Mouse (Mus musculus): ENCODE results near the gene Fignl1. TPM values are rescaled to one million over a fixed set of nuclear protein-coding genes. Genes with fewer than 3 reads are reported as not detected.

Fignl1 gene
- polyA plus RNA-seq, 1 experiment from 2014 or later, result 61.7 TPM

DNA sequence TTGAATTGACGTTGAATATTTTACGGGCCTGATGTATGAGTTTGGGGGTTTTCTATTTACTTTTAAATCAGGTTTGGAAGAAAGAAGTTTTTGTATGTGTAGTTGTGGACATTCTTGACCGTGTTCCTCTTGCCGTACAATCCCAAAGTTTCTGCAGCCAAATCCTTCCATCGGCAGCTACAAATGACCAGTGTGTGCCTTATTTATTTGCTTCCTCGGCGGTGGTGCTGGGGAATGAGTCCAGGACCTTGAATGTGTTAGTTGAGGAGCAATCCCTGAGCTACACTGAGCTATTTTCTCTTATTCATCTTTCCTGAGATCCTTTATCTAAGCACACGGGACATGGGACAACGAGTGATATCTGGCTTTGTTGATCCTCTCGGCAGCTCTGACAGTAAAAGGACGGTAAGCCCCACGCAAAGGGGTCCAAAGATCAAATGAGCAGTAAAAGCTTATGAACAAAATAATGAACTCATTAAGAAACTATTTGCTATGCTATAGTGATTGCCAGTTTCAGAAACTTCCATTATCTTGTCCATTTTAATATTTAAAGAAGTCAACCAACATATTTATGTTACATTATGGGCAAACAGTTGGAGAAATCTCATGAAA lies 22.2 kb upstream of the Fignl1 start:
- no peaks in the 10 kb centered on the region for H3K36me3 ChIP-seq (ENCODE audit: control insufficient read depth, insufficient read depth, low read length)
- 13% methylated on average over 12 of the region's 12 CpGs for WGBS
- no peak for DNase-seq (ENCODE audit: low spot score)
- peaks cover 61% of the 10 kb centered on the region for H3K4me1 ChIP-seq (replicated peaks; ENCODE audit: control insufficient read depth, insufficient read depth, low read length)
- H3K9me3 ChIP-seq (ENCODE audit: control insufficient read depth, low read length), result no peaks in the 10 kb centered on the region
- ATAC-seq (replicated peaks; ENCODE audit: low FRiP score, low TSS enrichment, low read depth), result no peak
- H3K4me2 ChIP-seq (ENCODE audit: low read length), result 0 out of 2 replicates have a peak overlapping the region, but pooled peaks have one; percentile 0
- H3K9ac ChIP-seq (ENCODE audit: low read length), result peak overlapping the region; percentile 16; the same call in 1 of the 2 replicates
- no peak overlapping the region for H3K4me3 ChIP-seq (ENCODE audit: low read depth, low read length)
- no peaks in the 10 kb centered on the region for H3K27me3 ChIP-seq (replicated peaks; ENCODE audit: control insufficient read depth, insufficient read depth, low read length)
- peak overlapping the region; percentile 88 for H3K27ac ChIP-seq (ENCODE audit: low read depth)

DNA sequence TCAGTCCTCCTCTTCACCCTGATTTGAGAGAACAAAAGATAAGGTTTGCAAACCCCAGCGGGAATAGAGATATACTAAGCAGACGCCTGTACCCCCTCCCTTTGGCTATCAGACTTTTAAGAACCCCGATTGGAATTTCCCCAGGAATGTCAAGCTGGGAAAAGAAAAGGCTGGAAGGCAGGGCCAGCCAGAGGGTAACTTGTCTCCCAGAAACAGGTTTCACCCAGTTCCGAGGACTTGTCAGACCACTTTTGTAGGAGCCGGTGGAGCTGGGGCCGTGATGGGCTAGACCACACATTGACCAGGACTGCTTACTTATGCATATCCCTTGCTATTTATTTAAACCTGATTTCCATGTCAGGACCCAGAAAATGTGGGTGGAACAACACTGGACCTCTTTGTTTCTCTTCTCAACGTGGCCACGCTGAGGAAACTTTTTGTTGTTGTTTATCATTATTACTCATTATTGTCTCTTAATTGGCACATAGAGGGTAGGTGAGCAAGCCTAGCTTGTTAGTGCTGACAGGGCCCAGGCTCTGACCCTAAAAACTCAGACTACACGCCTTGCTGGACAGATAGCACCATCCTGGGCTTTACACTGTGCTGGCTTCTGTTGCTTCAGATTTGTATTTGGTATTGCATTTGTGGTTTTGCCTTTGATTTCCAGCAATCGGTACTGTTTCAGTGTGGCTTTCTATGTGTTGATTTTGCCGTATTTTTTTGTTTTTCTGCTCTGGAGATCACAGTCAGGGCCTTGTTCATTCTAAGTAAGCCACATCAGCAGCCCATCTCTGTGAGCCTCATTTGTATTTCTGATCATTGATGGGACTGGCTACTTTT lies 20.6 kb upstream of the Fignl1 start:
- peaks cover 64% of the 10 kb centered on the region for H3K4me1 ChIP-seq (replicated peaks; ENCODE audit: control insufficient read depth, insufficient read depth, low read length)
- DNase-seq (ENCODE audit: low spot score) (peak; percentile 69), ATAC-seq (replicated peaks; ENCODE audit: low FRiP score, low TSS enrichment, low read depth) (peak; percentile 73)
- H3K27ac ChIP-seq (ENCODE audit: low read depth), result peak overlapping the region; percentile 88
- no peaks in the 10 kb centered on the region for H3K9me3 ChIP-seq (ENCODE audit: control insufficient read depth, low read length)
- no peak overlapping the region for H3K4me3 ChIP-seq (ENCODE audit: low read depth, low read length)
- no peaks in the 10 kb centered on the region for H3K27me3 ChIP-seq (replicated peaks; ENCODE audit: control insufficient read depth, insufficient read depth, low read length)
- H3K4me2 ChIP-seq (ENCODE audit: low read length), result peak overlapping the region; percentile 28
- WGBS, result 27% methylated on average over 11 of the region's 11 CpGs
- no peaks in the 10 kb centered on the region for H3K36me3 ChIP-seq (ENCODE audit: control insufficient read depth, insufficient read depth, low read length)
- H3K9ac ChIP-seq (ENCODE audit: low read length), result 0 out of 2 replicates have a peak overlapping the region, but pooled peaks have one; percentile 13

DNA sequence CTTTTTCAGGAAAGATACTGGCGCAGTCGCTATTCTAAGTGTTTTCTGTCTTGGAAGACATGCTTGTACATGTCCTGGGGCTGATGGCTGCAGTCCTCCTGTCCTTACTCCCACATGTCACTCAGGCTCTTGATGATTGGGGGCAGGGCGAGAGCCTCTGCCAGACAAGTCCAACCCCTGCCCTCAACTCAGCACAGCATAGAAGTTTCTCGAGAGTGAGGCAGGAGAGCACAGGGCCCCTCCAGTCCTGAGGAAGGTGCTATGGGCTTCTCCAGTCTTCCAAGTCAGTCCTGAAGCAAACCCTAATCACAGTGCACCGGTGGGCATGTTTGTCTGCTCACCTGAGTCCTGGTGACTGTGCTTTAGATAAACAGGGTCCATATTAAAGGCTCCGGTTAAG lies 20.0 kb upstream of the Fignl1 start:
- Histone ChIP-seq H3K36me3 (ENCODE audit: control insufficient read depth, insufficient read depth, low read length) (no peaks in the 10 kb centered on the region), H3K27ac (ENCODE audit: low read depth) (peak overlapping the region; percentile 88), H3K4me2 (ENCODE audit: low read length) (peak overlapping the region; percentile 28), H3K9ac (ENCODE audit: low read length) (0 out of 2 replicates have a peak overlapping the region, but pooled peaks have one; percentile 13), H3K4me3 (ENCODE audit: low read depth, low read length) (no peak overlapping the region), H3K9me3 (ENCODE audit: control insufficient read depth, low read length) (no peaks in the 10 kb centered on the region), H3K27me3 (replicated peaks; ENCODE audit: control insufficient read depth, insufficient read depth, low read length) (no peaks in the 10 kb centered on the region), H3K4me1 (replicated peaks; ENCODE audit: control insufficient read depth, insufficient read depth, low read length) (peaks cover 70% of the 10 kb centered on the region)
- ATAC-seq (replicated peaks; ENCODE audit: low FRiP score, low TSS enrichment, low read depth) (peak; percentile 33), DNase-seq (ENCODE audit: low spot score) (no peak)
- 19% methylated on average over 6 of the region's 6 CpGs for WGBS

GRCm38 (mm10) chr11:11828251-11828650 lies 19.5 kb upstream of the Fignl1 start:
- WGBS, result 51% methylated on average over 5 of the region's 5 CpGs
- H3K4me3 ChIP-seq (ENCODE audit: low read depth, low read length), result no peak overlapping the region
- peaks cover 70% of the 10 kb centered on the region for H3K4me1 ChIP-seq (replicated peaks; ENCODE audit: control insufficient read depth, insufficient read depth, low read length)
- DNase-seq (ENCODE audit: low spot score), result no peak
- peak overlapping the region; percentile 88 for H3K27ac ChIP-seq (ENCODE audit: low read depth)
- peak overlapping the region; percentile 28; the same call in 1 of the 2 replicates for H3K4me2 ChIP-seq (ENCODE audit: low read length)
- no peaks in the 10 kb centered on the region for H3K36me3 ChIP-seq (ENCODE audit: control insufficient read depth, insufficient read depth, low read length)
- H3K9me3 ChIP-seq (ENCODE audit: control insufficient read depth, low read length), result no peaks in the 10 kb centered on the region
- H3K9ac ChIP-seq (ENCODE audit: low read length), result no peak overlapping the region
- no peaks in the 10 kb centered on the region for H3K27me3 ChIP-seq (replicated peaks; ENCODE audit: control insufficient read depth, insufficient read depth, low read length)
- ATAC-seq (replicated peaks; ENCODE audit: low FRiP score, low TSS enrichment, low read depth), result peak; percentile 14; the same call in 1 of the 2 replicates

DNA sequence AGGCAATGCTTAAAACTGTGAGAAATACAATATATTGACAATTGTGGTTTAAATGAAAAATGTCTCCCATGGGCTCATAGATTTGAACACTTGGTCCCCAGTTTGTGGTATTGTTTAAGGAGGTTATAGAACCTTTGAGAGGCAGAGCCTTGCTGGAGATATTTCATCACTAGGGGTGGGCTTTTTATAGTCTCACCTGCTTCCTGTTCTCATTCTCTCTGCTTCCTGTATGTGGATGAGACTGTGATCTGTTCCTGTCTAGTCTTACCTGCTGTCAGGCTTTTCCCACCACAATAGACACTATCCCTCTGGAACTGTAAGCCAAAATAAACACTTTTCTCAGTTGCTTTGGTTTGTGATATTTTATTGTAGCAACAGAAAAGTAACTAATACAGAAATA lies 17.7 kb upstream of the Fignl1 start:
- Histone ChIP-seq H3K9me3 (ENCODE audit: control insufficient read depth, low read length) (no peaks in the 10 kb centered on the region), H3K4me1 (replicated peaks; ENCODE audit: control insufficient read depth, insufficient read depth, low read length) (peaks cover 69% of the 10 kb centered on the region), H3K9ac (ENCODE audit: low read length) (no peak overlapping the region), H3K27ac (ENCODE audit: low read depth) (peak overlapping the region; percentile 51; the same call in 1 of the 2 replicates), H3K36me3 (ENCODE audit: control insufficient read depth, insufficient read depth, low read length) (no peaks in the 10 kb centered on the region), H3K4me3 (ENCODE audit: low read depth, low read length) (no peak overlapping the region), H3K27me3 (replicated peaks; ENCODE audit: control insufficient read depth, insufficient read depth, low read length) (no peaks in the 10 kb centered on the region), H3K4me2 (ENCODE audit: low read length) (no peak overlapping the region)
- no peak for ATAC-seq (replicated peaks; ENCODE audit: low FRiP score, low TSS enrichment, low read depth)
- DNase-seq (ENCODE audit: low spot score), result no peak

DNA sequence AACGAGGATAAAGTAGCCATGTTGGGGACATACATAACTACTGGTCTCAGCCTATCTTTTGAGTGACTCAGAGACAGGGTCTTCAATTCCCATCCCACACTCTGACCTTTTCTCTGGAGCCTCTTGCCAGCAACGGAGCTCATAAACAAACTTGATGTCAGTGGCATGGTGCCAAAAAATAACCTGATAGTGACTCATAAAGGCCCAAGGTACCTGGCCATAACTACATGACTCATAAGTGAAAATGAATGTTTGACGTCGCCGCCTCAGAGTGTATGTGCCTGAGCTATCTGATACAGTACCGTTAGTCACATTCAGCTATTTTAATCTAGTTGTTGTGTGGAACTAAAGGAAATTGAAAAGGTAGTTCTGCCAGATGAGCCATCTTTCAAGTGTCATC lies 16.9 kb upstream of the Fignl1 start:
- no peak overlapping the region for H3K4me2 ChIP-seq (ENCODE audit: low read length)
- H3K27me3 ChIP-seq (replicated peaks; ENCODE audit: control insufficient read depth, insufficient read depth, low read length), result no peaks in the 10 kb centered on the region
- no peak overlapping the region for H3K9ac ChIP-seq (ENCODE audit: low read length)
- no peaks in the 10 kb centered on the region for H3K9me3 ChIP-seq (ENCODE audit: control insufficient read depth, low read length)
- no peak for DNase-seq (ENCODE audit: low spot score)
- no peak overlapping the region for H3K4me3 ChIP-seq (ENCODE audit: low read depth, low read length)
- H3K36me3 ChIP-seq (ENCODE audit: control insufficient read depth, insufficient read depth, low read length), result no peaks in the 10 kb centered on the region
- no peak overlapping the region for H3K27ac ChIP-seq (ENCODE audit: low read depth)
- WGBS, result 64% methylated on average over 6 of the region's 6 CpGs
- no peak for ATAC-seq (replicated peaks; ENCODE audit: low FRiP score, low TSS enrichment, low read depth)
- peaks cover 69% of the 10 kb centered on the region for H3K4me1 ChIP-seq (replicated peaks; ENCODE audit: control insufficient read depth, insufficient read depth, low read length)

DNA sequence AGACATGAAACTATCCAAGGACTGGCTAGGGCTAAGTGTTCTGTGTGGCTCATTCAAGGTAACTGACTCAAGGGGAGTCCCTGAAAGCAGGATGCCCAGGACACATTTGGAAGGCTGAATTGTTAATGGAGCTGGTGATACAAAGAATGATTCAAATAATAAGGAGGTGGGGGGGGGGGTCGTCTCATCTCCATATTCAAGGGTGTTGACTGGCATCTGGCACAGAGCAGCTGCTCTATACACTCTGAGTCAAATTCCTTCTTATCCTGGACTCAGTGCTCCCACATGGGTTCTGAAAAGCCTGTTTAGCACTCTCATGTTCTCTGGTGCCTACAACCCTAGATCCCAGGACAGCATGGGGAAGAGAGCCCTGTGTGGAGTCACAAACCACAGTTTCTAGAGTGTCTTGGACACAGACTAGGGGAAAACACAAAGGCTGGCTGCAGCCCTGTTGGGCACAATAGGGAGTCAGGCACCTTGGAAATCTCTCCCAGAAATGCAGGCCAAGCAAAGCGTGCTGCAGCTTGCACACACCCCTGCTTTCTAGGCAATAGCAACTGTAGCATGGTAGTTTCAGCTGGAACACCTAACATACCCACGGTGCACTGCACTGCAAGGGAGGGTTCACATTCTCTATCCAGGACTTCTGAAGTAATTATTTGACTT lies 16.3 kb upstream of the Fignl1 start:
- ATAC-seq (replicated peaks; ENCODE audit: low FRiP score, low TSS enrichment, low read depth), result no peak

DNA sequence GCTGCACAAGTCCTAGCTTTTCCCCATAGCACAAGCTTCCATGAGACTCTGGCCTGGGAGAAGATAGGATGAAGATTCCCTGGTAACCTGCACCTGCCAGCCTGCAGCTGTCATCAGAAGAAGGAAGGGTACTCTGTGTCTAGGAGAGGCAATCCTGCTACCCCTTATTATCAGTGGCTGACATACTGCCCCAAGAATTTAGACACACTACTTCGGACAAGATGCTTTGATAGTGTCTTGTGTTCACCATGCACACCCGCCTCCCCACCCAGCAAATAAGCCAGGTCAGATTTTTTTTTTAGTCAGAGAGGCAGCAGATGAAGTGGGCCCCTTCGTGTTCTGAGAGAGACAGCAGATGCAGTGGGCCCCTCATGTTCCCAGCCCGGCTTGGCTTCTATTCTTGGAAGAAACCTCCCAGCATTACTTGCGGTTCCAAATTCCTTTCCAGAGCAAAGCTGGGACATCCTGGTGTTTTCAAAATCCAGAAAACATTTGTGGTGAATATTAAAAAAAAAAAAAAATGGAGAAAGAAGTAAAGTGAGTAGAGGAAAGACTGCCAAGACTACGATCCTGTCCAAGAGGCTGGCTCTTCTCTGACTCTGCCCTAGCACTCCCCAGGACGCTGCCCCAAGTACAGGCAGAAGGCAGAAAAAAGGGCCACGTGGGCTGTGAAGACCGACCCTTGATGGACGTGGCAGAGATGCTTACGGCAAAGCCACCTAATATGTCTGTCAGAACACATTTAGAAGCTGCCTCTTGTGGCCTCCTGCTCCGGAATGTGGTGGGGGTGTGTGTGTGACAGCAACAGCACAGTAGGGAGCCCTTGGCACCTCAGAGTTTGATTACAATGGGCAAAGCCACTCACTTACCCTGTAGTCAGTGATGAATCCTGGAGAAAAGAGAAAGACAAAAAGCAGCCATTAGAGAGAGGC lies 15.5 kb upstream of the Fignl1 start:
- Histone ChIP-seq H3K4me2 (ENCODE audit: low read length) (no peak overlapping the region), H3K4me3 (ENCODE audit: low read depth, low read length) (no peak overlapping the region), H3K9ac (ENCODE audit: low read length) (no peak overlapping the region), H3K27ac (ENCODE audit: low read depth) (peak overlapping the region; percentile 96), H3K4me1 (replicated peaks; ENCODE audit: control insufficient read depth, insufficient read depth, low read length) (peaks cover 56% of the 10 kb centered on the region), H3K9me3 (ENCODE audit: control insufficient read depth, low read length) (no peaks in the 10 kb centered on the region), H3K27me3 (replicated peaks; ENCODE audit: control insufficient read depth, insufficient read depth, low read length) (no peaks in the 10 kb centered on the region), H3K36me3 (ENCODE audit: control insufficient read depth, insufficient read depth, low read length) (no peaks in the 10 kb centered on the region)
- no peak for DNase-seq (ENCODE audit: low spot score)
- ATAC-seq (replicated peaks; ENCODE audit: low FRiP score, low TSS enrichment, low read depth), result no peak
- WGBS, result 41% methylated on average over 12 of the region's 12 CpGs

More for the DNA sequence above, 16.3 kb upstream of the Fignl1 start:
- Histone ChIP-seq H3K36me3 (ENCODE audit: control insufficient read depth, insufficient read depth, low read length) (no peaks in the 10 kb centered on the region), H3K4me2 (ENCODE audit: low read length) (no peak overlapping the region), H3K9ac (ENCODE audit: low read length) (no peak overlapping the region), H3K27me3 (replicated peaks; ENCODE audit: control insufficient read depth, insufficient read depth, low read length) (no peaks in the 10 kb centered on the region), H3K27ac (ENCODE audit: low read depth) (peak overlapping the region; percentile 96; the same call in 1 of the 2 replicates), H3K4me3 (ENCODE audit: low read depth, low read length) (no peak overlapping the region), H3K9me3 (ENCODE audit: control insufficient read depth, low read length) (no peaks in the 10 kb centered on the region), H3K4me1 (replicated peaks; ENCODE audit: control insufficient read depth, insufficient read depth, low read length) (peaks cover 64% of the 10 kb centered on the region)
- DNase-seq (ENCODE audit: low spot score), result no peak
- WGBS, result 63% methylated on average over 3 of the region's 3 CpGs

Data from intestine, embryonic 14.5 days (tissue).